Mouse (Mus musculus) erythroblast, embryonic 14.5 days (primary cell): Measurements from ENCODE around the gene Pi4ka.

Experiments used
- GATA1 ChIP-seq: IDR thresholded peaks from 2 replicates; pipeline ENCODE4 v1.6.1; 2012; ENCODE audit warnings: low read length, inconsistent platforms, mixed read lengths
- TAL1 ChIP-seq: IDR thresholded peaks from 3 replicates; pipeline ENCODE4 v1.6.1; 2012; ENCODE audit warnings: low read length, inconsistent platforms, mixed read lengths

DNA sequence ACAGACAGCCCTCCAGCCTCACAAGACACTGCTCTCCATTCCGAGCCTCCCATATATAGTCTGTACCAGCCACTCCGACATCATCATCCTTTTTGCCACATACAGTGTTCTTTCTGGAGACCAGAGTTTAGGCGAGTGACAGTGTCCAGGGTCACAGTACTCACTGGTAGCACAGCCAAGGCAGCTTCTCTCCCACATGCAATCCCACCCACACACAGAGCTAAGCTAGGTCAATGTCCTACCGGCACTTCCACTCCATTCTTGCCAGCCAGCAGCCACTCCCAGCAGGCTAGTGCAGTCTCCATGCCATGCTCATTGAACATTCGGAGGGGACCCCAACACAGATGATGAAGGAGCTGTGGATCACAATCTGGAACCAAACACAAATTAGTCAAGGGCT lies 98.7 kb downstream of the Pi4ka start:
- no peak for TF ChIP-seq GATA1
- TF ChIP-seq TAL1 = no peak
